Mouse (Mus musculus): ENCODE measurements at regions not wholly inside any gene's neighbourhood (a gene's known extent, or its start where the extent isn't known, plus 50 kb on each side); places are given as distances from the start of the nearest gene placed in this dataset.

- no peak for TF ChIP-seq EP300 (IDR thresholded peaks at IDR 0.05)
- TF ChIP-seq CTCF (IDR thresholded peaks at IDR 0.05), result no peak
- DNase-seq (ENCODE audit: low spot score), result no peak
- WGBS, result 77% methylated on average over 3 of the region's 3 CpGs
These were observed 1338.0 kb downstream of the Slc22a22 start for GRCm38 (mm10) chr15:56139451-56139850.

GRCm38 (mm10) chr15:56136420-56136970, 1340.9 kb downstream of the Slc22a22 start:
- no peaks in the 10 kb centered on the region for H3K4me1 ChIP-seq (ENCODE audit: insufficient read depth, low read depth, low read length)
- no peak overlapping the region for H3K27ac ChIP-seq (ENCODE audit: low read length)
- ATAC-seq, result no peak
- H3K4me3 ChIP-seq (ENCODE audit: low read depth, low read length), result no peak overlapping the region
- H3K4me2 ChIP-seq (replicated peaks; ENCODE audit: low read depth, low read length), result no peak overlapping the region
- no peak for DNase-seq (ENCODE audit: low spot score)
- H3K9ac ChIP-seq (replicated peaks; ENCODE audit: low read depth), result no peak overlapping the region
- no peaks in the 10 kb centered on the region for H3K36me3 ChIP-seq (ENCODE audit: insufficient read depth, low read length)
- no peaks in the 10 kb centered on the region for H3K27me3 ChIP-seq (replicated peaks; ENCODE audit: insufficient read depth, low read length)
- no peaks in the 10 kb centered on the region for H3K9me3 ChIP-seq (ENCODE audit: low read length)
- 73% methylated on average over 7 of the region's 7 CpGs for WGBS
- TF ChIP-seq CTCF (IDR thresholded peaks at IDR 0.05) (no peak), EP300 (IDR thresholded peaks at IDR 0.05) (no peak)

More at GRCm38 (mm10) chr15:56139451-56139850, 1338.0 kb downstream of the Slc22a22 start:
- H3K27me3 ChIP-seq (replicated peaks; ENCODE audit: insufficient read depth, low read length), result no peaks in the 10 kb centered on the region
- ATAC-seq, result no peak
- no peak overlapping the region for H3K27ac ChIP-seq (ENCODE audit: low read length)
- no peaks in the 10 kb centered on the region for H3K36me3 ChIP-seq (ENCODE audit: insufficient read depth, low read length)
- H3K9me3 ChIP-seq (ENCODE audit: low read length), result no peaks in the 10 kb centered on the region
- no peak overlapping the region for H3K4me2 ChIP-seq (replicated peaks; ENCODE audit: low read depth, low read length)
- no peaks in the 10 kb centered on the region for H3K4me1 ChIP-seq (ENCODE audit: insufficient read depth, low read depth, low read length)
- H3K4me3 ChIP-seq (ENCODE audit: low read depth, low read length), result no peak overlapping the region
- no peak overlapping the region for H3K9ac ChIP-seq (replicated peaks; ENCODE audit: low read depth)

GRCm38 (mm10) chr15:56128029-56128428, 1349.4 kb downstream of the Slc22a22 start:
- no peaks in the 10 kb centered on the region for H3K4me1 ChIP-seq (ENCODE audit: insufficient read depth, low read depth, low read length)
- H3K4me2 ChIP-seq (replicated peaks; ENCODE audit: low read depth, low read length), result no peak overlapping the region
- no peaks in the 10 kb centered on the region for H3K36me3 ChIP-seq (ENCODE audit: insufficient read depth, low read length)
- WGBS, result 98% methylated on average over 1 of the region's 1 CpGs
- ATAC-seq (no peak), DNase-seq (ENCODE audit: low spot score) (no peak)
- TF ChIP-seq CTCF (IDR thresholded peaks at IDR 0.05) (no peak), EP300 (IDR thresholded peaks at IDR 0.05) (no peak)
- H3K4me3 ChIP-seq (ENCODE audit: low read depth, low read length), result no peak overlapping the region
- no peak overlapping the region for H3K27ac ChIP-seq (ENCODE audit: low read length)
- no peaks in the 10 kb centered on the region for H3K27me3 ChIP-seq (replicated peaks; ENCODE audit: insufficient read depth, low read length)
- no peak overlapping the region for H3K9ac ChIP-seq (replicated peaks; ENCODE audit: low read depth)
- H3K9me3 ChIP-seq (ENCODE audit: low read length), result no peaks in the 10 kb centered on the region

DNA sequence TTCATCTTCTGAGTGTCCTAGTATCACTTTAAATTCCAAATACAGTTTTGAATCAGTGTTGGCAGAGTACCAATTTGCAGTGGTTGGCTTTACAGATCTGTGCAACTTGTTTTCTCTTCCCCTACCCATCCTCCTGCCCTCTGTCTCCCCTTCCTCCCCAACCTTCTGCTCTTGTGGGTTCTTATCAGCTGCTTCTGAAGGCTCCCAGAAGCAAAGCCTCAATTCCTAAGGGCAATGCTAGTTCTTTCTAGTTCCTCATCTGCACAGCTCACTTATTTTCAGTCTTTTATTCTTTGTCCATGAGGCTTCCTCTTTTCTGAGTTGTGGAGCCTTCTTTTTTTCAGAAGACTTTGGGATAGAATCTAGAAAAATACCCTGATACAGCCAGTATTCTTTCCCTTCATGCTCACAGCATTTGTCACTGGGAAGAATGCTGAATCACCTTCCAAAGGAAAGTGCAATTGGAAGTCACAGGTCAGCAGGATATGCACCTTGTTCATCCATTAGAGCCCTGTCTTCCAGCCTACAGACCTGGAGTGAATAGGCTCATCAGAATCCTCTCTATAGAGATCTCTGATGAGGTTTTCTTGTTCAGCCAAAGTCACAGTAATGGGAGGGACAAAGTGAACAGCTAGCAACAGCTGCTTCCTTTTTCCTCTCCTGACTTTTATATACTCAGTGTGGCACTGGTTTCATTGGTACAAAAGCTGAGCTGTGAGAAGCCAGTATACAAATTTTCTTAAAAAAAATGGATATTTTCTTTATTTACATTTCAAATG, 1357.9 kb downstream of the Slc22a22 start:
- Histone ChIP-seq H3K27ac (ENCODE audit: low read length) (no peak overlapping the region), H3K4me3 (ENCODE audit: low read depth, low read length) (no peak overlapping the region), H3K4me2 (replicated peaks; ENCODE audit: low read depth, low read length) (no peak overlapping the region), H3K27me3 (replicated peaks; ENCODE audit: insufficient read depth, low read length) (no peaks in the 10 kb centered on the region), H3K9ac (replicated peaks; ENCODE audit: low read depth) (no peak overlapping the region), H3K36me3 (ENCODE audit: insufficient read depth, low read length) (no peaks in the 10 kb centered on the region), H3K9me3 (ENCODE audit: low read length) (no peaks in the 10 kb centered on the region), H3K4me1 (ENCODE audit: insufficient read depth, low read depth, low read length) (no peaks in the 10 kb centered on the region)
- TF ChIP-seq EP300 (IDR thresholded peaks at IDR 0.05), result no peak
- TF ChIP-seq CTCF (IDR thresholded peaks at IDR 0.05), result no peak
- ATAC-seq (no peak), DNase-seq (ENCODE audit: low spot score) (no peak)

DNA sequence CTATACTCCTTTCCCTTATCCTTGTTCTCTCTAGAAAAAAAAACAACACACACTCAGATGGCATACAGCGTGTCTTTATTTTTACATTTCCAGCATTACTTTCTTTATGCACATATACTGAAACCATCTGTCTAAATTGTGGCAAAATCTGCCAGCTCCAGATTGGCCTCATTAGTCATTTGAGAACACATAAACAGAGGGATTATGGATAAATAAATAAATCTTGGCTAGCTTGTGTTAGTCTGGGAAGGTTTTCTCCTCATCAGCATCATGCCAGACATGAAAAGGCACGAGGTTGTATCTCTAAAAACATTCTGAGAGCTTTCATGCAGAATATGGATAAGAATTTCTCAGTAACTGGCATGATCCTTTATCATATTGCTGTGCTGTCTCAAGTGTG, 1369.1 kb downstream of the Slc22a22 start:
- Histone ChIP-seq H3K4me1 (ENCODE audit: insufficient read depth, low read depth, low read length) (no peaks in the 10 kb centered on the region), H3K4me3 (ENCODE audit: low read depth, low read length) (no peak overlapping the region), H3K36me3 (ENCODE audit: insufficient read depth, low read length) (no peaks in the 10 kb centered on the region), H3K27ac (ENCODE audit: low read length) (no peak overlapping the region), H3K9me3 (ENCODE audit: low read length) (no peaks in the 10 kb centered on the region), H3K4me2 (replicated peaks; ENCODE audit: low read depth, low read length) (no peak overlapping the region), H3K27me3 (replicated peaks; ENCODE audit: insufficient read depth, low read length) (no peaks in the 10 kb centered on the region), H3K9ac (replicated peaks; ENCODE audit: low read depth) (no peak overlapping the region)
- 35% methylated on average over 2 of the region's 2 CpGs for WGBS
- TF ChIP-seq CTCF (IDR thresholded peaks at IDR 0.05) (no peak), EP300 (IDR thresholded peaks at IDR 0.05) (no peak)
- DNase-seq (ENCODE audit: low spot score) (no peak), ATAC-seq (no peak)

DNA sequence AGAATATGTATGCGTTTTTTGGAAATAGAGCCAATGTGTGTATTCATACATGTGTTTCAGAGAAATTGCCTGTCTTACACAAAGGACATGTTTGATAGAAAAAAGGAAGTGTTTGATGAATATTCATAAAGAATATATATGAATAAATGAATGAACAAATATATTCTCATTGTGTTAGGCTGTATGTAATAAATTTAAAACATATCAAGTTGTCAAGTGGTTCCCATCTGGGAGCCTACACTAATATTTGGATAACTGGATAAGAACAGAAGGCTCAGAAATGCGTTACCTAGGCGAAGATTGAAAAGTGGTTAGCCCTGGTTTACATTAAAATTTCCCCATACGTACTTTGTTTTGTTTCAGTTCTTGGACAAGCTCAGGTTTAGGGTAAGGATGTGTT, 1369.7 kb downstream of the Slc22a22 start:
- Histone ChIP-seq H3K9me3 (ENCODE audit: low read length) (no peaks in the 10 kb centered on the region), H3K4me3 (ENCODE audit: low read depth, low read length) (no peak overlapping the region), H3K4me2 (replicated peaks; ENCODE audit: low read depth, low read length) (no peak overlapping the region), H3K27ac (ENCODE audit: low read length) (no peak overlapping the region), H3K4me1 (ENCODE audit: insufficient read depth, low read depth, low read length) (no peaks in the 10 kb centered on the region), H3K27me3 (replicated peaks; ENCODE audit: insufficient read depth, low read length) (no peaks in the 10 kb centered on the region), H3K36me3 (ENCODE audit: insufficient read depth, low read length) (no peaks in the 10 kb centered on the region), H3K9ac (replicated peaks; ENCODE audit: low read depth) (no peak overlapping the region)
- ATAC-seq, result no peak
- no peak for DNase-seq (ENCODE audit: low spot score)
- WGBS, result 45% methylated on average over 4 of the region's 4 CpGs
- TF ChIP-seq EP300 (IDR thresholded peaks at IDR 0.05) (no peak), CTCF (IDR thresholded peaks at IDR 0.05) (no peak)

Measured in lung, postnatal 0 days (tissue).